Mouse (Mus musculus) inflammation-experienced regulatory T-cells, adult 6 months (primary cell): ENCODE data around the gene Mgat1. TPM values are rescaled to one million over a fixed set of nuclear protein-coding genes. Genes with fewer than 3 reads are reported as not detected.
"Not testable (repeated sequence)": the region's sequence is repeated elsewhere in the genome, so short reads cannot be mapped to it uniquely, and the experiment has no call there.

Experiments used
- ATAC-seq: one replicate; pipeline ENCODE4 v1.8.0; 2017
- polyA plus RNA-seq, 3 experiments: library from polyadenylated mRNA; unstranded; fragments of 100-300 nt; shearing (Covaris generic); gene quantifications; one replicate each; pipeline ENCODE4 v1.2.1; 2017

Gene Mgat1
- polyA plus RNA-seq, 3 experiments from 2014 or later = 62.3 to 88.6 (median 70.5) TPM

DNA sequence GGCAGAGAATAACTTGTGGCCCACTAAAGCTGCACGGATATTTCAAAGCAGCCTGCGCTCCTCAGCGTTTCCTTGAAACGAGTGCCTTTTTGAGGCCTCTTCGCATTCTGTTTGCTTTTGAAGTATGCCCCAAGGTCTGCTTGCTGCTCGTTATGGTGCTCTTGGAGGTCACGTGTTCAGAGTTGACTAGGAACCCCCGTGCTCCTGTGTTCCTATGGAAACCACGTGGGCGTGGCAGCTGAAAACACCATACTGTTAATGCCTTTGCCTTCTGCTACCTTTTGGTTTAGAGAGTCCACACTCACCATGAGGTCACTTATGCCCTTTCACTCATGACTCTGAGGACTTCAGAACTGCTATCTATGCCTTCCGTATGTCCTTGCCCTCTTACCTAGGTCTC is 20.6 kb downstream of the Mgat1 start:
- ATAC-seq = peak; percentile 72

GRCm38 (mm10) chr11:49265101-49265500 is 21.1 kb downstream of the Mgat1 start:
- no peak for ATAC-seq

DNA sequence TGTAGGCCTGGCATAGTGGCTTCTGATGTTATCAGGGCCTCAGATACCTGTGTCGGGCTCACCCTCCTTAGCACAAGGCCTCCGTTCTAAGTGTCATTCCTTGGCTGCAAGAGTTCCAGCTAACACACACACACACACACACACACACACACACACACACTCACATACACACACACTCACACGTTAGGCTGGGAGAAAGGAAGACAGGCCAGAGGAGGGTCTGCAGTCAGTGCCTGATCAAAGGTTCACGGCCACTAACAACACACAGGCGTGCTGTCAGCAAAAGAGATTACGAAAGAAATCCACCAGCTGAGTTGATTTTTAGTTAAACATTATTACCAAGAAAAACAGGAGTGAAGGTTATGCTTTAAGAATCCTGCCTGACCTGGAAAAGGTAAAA is 22.7 kb downstream of the Mgat1 start:
- no peak for ATAC-seq

DNA sequence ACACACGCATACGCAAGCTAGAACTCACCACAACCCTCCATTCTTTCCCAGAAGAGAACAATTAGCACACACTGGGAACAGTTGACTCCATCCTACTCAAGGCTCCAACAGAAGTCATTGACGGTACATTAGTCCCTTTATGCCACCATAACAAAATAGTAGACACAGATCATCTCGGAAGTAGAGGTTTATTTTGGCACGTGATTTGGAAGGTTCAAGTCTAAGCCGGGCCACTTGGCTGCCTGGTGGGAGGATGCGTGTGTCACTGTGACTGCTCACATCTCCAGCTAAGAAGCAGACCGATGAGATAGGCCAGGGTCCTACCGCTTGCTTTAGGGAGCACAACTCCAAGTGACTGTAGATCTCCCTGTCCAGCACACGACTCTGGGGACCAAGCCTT is 23.3 kb downstream of the Mgat1 start:
- ATAC-seq = no peak

DNA sequence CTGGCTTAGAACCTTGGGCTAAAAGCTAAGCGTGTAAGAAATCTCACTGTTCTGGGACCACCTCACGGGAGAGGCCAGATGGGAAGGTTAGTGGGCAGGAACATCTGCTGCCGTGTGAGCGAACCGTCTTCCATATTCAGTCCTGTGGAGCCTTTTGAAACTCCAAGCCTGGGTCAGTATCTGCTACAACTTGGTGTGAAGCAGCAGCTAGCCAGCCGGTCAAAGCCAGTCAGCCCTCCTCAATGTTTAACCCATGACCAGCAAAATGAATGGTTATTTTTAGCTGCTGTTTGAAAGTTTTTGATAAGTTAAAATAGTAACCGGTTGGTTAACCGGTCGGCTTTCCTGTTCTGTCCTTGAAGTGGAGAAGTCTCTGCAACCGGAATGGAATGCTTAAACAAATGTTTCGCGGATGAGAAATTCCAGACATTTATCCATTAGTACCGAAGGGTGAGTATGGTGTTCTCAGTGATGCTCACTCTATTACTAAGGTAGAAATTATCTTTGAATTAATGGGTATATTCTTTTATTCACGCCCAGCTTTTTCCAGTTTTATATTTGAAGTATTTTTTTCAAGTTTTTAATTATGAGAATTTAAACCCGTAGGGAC is 24.1 kb downstream of the Mgat1 start:
- no peak for ATAC-seq

DNA sequence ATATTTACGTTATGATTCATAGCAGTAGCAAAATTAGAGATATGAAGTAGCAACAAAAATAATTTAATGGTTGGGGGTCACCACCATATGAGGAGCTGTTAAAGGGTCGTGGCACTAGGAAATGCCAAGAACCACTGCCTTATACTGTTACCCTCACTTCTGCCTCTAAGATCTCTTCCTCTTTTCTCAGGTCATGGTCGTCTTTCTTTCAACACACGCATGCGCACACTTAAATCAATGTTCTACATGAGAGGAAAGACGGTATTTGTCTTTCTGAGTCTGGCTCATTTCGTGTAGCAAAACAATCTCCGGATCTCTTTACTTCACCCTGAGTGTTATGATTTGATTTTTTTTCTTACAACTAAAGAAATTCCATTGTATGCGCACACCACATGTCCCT is 25.8 kb downstream of the Mgat1 start:
- ATAC-seq = no peak

DNA sequence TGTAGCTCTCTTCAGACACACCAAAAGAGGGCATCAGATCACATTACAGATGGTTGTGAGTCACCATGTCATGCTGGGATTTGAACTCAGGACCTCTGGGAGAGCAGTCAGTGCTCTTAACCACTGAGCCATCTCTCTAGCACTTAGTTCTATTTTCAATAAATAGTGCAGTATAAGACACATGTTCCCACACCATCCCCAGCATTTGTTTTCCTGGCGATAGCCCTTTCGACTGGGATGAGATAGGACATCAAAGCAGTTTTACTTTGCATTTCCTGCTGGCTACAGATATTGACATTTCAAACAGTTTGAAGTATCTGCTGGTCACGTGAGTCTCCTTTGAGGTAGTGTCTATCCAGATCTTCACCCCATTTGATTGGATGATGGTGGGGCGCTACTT is 26.4 kb downstream of the Mgat1 start:
- ATAC-seq = no peak

- peak; percentile 67 for ATAC-seq
These were observed 27.3 kb downstream of the Mgat1 start for GRCm38 (mm10) chr11:49271334-49271733.

DNA sequence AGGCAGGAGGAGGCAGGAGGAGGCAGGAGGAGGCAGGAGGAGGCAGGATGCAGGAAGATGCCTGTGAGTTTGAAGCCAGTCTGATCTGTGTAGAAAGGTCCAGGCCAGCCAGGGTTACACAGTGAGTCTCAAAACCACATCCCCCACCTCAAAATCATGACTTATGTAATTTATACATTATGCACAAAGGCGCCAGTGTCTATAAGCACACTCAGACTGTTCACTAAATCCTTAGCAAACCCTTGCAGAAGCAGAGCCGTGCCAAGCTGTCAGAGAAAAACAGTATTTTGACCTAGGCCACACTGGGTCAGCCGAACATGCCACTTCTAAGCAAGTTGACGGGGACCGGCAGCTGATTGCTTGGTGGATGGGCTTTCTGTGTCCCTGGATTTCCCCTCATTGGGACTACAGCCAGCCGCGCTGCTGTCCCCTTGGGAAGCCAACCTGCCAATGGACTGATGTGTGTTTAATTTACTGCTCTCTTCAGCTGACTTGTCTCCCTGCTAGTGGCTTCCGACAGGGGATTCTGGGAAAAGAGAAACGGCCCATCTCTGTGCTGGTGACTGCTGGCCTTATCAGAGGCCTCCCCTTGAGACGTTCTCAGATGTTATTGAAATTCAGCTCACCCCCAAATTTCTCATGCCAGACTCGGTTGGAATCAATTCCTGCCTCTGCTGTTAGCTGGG is 30.0 kb downstream of the Mgat1 start:
- ATAC-seq = no peak

GRCm38 (mm10) chr11:49278222-49278621 is 34.2 kb downstream of the Mgat1 start, which contains the start of gene Olfr1393:
Gene Olfr1393, plus strand, starts transcription at chr11:49278304.
- no peak for ATAC-seq

DNA sequence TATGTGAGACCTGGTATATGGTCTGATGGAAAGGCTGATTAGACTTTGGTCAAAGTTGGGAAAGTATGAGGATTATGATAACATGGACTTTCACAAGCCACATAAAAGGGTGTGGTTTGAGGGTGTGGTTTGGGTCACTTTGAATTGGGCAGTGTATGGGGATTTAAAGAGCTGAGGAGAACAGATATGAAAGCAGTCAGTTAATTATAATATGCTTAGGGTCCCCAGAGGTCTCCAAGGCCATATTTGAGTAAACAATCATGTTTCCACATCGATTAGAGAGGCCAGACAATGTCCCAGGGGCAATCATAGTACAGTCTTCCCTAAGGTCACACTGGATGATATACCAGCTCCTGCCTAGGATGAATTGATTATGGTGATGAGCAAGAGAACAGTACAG is 41.0 kb downstream of the Mgat1 start, which contains the start of gene Olfr1392:
Olfr1392 (plus strand) TSS at position 301 of the 400 bp plus-strand sequence.
- ATAC-seq = not testable (repeated sequence)

DNA sequence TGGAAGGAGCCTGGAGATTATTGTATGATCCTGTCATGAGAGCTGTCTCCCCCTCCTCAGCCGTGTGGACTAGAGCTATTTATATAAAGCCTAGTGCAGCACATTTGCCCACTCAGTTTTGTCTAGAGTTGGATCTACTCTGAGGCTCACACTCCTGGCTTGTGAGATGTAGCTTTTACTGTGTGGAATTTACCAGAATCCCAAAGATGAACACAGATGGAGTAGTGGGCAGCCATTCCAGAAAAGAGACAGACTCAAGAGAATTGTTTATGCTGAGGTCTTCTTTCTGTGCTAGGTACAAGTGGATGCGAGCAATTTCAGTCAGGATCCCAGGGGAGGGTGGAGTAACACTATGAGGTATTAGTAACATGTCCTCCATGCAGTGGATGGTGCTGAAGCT is 43.3 kb downstream of the Mgat1 start:
- no peak for ATAC-seq

- no peak for ATAC-seq
These were observed 48.8 kb downstream of the Mgat1 start for GRCm38 (mm10) chr11:49292777-49293176.

DNA sequence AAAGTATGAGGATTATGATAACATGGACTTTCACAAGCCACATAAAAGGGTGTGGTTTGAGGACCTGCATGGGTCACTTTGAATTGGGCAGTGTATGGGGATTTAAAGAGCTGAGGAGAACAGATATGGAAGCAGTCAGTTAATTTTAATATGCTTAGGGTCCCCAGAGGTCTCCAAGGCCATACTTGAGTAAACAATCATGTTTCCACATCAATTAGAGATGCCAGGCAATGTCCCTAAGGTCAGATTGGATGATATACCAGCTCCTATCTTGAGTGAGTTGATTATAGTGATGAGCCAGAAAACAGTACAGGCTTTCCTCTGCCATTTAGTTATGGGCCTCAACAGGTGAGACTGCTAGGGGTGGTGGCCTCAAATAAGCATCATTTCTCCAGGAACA is 60.5 kb downstream of the Mgat1 start, which contains the start of gene Olfr10:
Olfr10 (plus strand) TSS at position 301 of the 400 bp plus-strand sequence.
- no peak for ATAC-seq

DNA sequence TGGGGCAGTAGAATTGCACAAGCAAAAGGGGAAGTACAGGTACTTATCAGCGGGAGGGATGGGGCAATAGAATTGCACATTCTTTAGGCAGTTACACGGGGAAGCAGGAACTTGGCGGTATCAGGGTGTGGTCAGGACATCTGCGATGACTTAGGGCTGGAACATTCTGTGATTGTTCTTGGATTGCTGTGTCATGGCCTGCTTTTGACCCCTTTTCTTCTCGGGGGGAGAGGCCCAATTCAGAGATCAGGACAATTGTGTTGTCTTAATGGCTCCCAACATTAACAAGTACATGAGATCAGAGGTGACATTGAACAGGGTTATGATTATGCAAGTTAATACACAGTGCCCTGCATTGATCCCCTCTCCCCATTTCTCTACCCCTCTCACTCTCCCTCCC is 64.6 kb downstream of the Mgat1 start:
- ATAC-seq = not testable (repeated sequence)

Other genes starting within 250 kb of the Mgat1 start
- gene 9930111J21Rik2, start 192.9 kb upstream of the Mgat1 start, polyA plus RNA-seq = 100 to 1,000 TPM; 118 to 148 (median 136) TPM
- 100 to 1,000 TPM; 344 to 542 (median 352) TPM for gene Tgtp2, start 180.0 kb upstream of the Mgat1 start, polyA plus RNA-seq
- gene Ifi47, start 167.6 kb upstream of the Mgat1 start, polyA plus RNA-seq = 100 to 1,000 TPM; 364 to 477 (median 416) TPM
- gene Olfr1396, start 129.3 kb upstream of the Mgat1 start, polyA plus RNA-seq = under 1 TPM in 2 of 3 experiments, not detected in 1; 0.67 to 0.74 TPM
- not detected for gene Olfr1395, start 101.9 kb upstream of the Mgat1 start, polyA plus RNA-seq
- gene Olfr1394, start 89.8 kb upstream of the Mgat1 start, polyA plus RNA-seq = not detected
- gene Btnl9, start 57.0 kb upstream of the Mgat1 start, polyA plus RNA-seq = under 1 TPM in 1 of 3 experiments, not detected in 2; 0.39 TPM
- gene Zfp62, start 40.9 kb upstream of the Mgat1 start, polyA plus RNA-seq = 10 to 100 TPM; 43.8 to 49.9 (median 49.6) TPM
- gene Olfr1393, start 34.1 kb downstream of the Mgat1 start, polyA plus RNA-seq = not detected
- gene Olfr1392, start 41.1 kb downstream of the Mgat1 start, polyA plus RNA-seq = not detected
- not detected for gene Olfr10, start 60.5 kb downstream of the Mgat1 start, polyA plus RNA-seq
- gene Olfr1391, start 78.6 kb downstream of the Mgat1 start, polyA plus RNA-seq = not detected
- under 1 TPM in 1 of 3 experiments, not detected in 2; 0.12 TPM for gene Olfr1390, start 91.0 kb downstream of the Mgat1 start, polyA plus RNA-seq
- not detected for gene Olfr1389, start 178.9 kb downstream of the Mgat1 start, polyA plus RNA-seq
- gene Olfr1388, start 192.4 kb downstream of the Mgat1 start, polyA plus RNA-seq = under 1 TPM in 1 of 3 experiments, not detected in 2; 0.15 TPM
- not detected for gene Olfr1387, start 211.2 kb downstream of the Mgat1 start, polyA plus RNA-seq
- not detected for gene Olfr1386, start 220.9 kb downstream of the Mgat1 start, polyA plus RNA-seq
- under 1 TPM in 2 of 3 experiments, not detected in 1; 0.10 to 0.35 TPM for gene Olfr1385, start 244.9 kb downstream of the Mgat1 start, polyA plus RNA-seq